Mouse (Mus musculus) forebrain, embryonic 14.5 days (tissue): Measurements from ENCODE around the gene Pde4dip. TPM values are rescaled to one million over a fixed set of nuclear protein-coding genes. Genes with fewer than 3 reads are reported as not detected.

ENCODE experiments used
- ATAC-seq: fragments of 200-750 bp; cut with Nextera tagmentation; 2 replicates; pipeline ENCODE4 v1.8.0; 2017; ENCODE audit warnings: mild to moderate bottlenecking, moderate library complexity
- DNase-seq: peaks from one replicate; pipeline ENCODE4 v3.0.0-alpha.2; 2015; ENCODE audit warnings: low spot score
- H3K27ac ChIP-seq: fragments of 300-500 bp; sonication (generic); 2 replicates; pipeline ENCODE4 v1.5.1; 2014; ENCODE audit warnings: low read depth, mild to moderate bottlenecking, control low read depth, low read length, moderate library complexity
- H3K27me3 ChIP-seq: fragments of 300-500 bp; sonication (generic); replicated peaks from 2 replicates; pipeline ENCODE4 v1.6.1; 2014; ENCODE audit warnings: low read length, control low read depth, mixed read lengths; ENCODE audit not compliant: control insufficient read depth, insufficient read depth
- H3K36me3 ChIP-seq: fragments of 300-500 bp; sonication (generic); 2 replicates; pipeline ENCODE4 v1.6.1; 2014; ENCODE audit warnings: low read length, control low read depth; ENCODE audit not compliant: control insufficient read depth, insufficient read depth
- H3K4me1 ChIP-seq: fragments of 300-500 bp; sonication (generic); 2 replicates; pipeline ENCODE4 v1.6.1; 2014; ENCODE audit warnings: antibody characterized with exemption, low read length, control low read depth; ENCODE audit not compliant: control insufficient read depth, insufficient read depth
- H3K4me2 ChIP-seq: fragments of 300-500 bp; sonication (generic); 2 replicates; pipeline ENCODE4 v1.6.1; 2014; ENCODE audit warnings: mild to moderate bottlenecking, control low read depth, low read length
- H3K4me3 ChIP-seq: fragments of 300-500 bp; sonication (generic); 2 replicates; pipeline ENCODE4 v1.5.1; 2014; ENCODE audit warnings: low read depth, low read length, control low read depth
- H3K9ac ChIP-seq: fragments of 300-500 bp; sonication (generic); 2 replicates; pipeline ENCODE4 v1.6.1; 2014; ENCODE audit warnings: mild to moderate bottlenecking, low read length, control low read depth, moderate library complexity
- H3K9me3 ChIP-seq: fragments of 300-500 bp; sonication (generic); replicated peaks from 2 replicates; pipeline ENCODE4 v1.6.1; 2016; ENCODE audit warnings: low read length, control low read depth, mixed read lengths; ENCODE audit not compliant: control insufficient read depth
- whole genome bisulfite sequencing: fragments of 180-500 bp; shearing (Covaris S2); extraction: QIAGEN DNeasy Blood & Tissue Kit; methylation state at CpG from one replicate; pipeline ENCODE4 v1.1.7; 2014; 5-methylcytosine and 5-hydroxymethylcytosine counted together
- polyA plus RNA-seq: library from polyadenylated mRNA; unstranded; fragments of >200 nt; fragmentation: Nextera tagmentation; extraction: Ambion mirVana; gene quantifications from 2 replicates; pipeline ENCODE4 v1.2.1, GENCODE M21; 2014

The Pde4dip gene
- polyA plus RNA-seq, 1 experiment from 2014 or later, result 50.6 TPM

DNA sequence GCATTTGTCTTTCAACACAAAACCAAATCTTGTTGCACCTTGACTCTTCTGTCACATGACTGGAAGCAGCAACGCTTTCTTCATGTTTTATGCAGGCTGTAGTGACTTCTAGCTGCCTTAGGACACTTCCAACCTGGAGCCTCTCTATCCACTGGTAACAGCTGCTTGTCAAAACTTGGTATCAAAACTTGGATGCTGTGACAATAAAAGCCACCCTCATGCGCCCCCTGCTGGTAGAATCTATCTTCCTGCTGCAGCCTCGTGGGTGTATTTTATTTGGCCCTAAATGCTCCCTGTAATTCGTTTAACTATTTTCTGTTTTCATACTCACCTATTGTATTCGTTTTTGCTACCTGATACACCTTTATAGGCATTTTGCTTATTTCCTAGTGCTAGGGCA lies 9.3 kb downstream of the Pde4dip start:
- Histone ChIP-seq H3K4me2 (no peak overlapping the region), H3K27ac (no peak overlapping the region), H3K4me1 (no peaks in the 10 kb centered on the region), H3K27me3 (no peaks in the 10 kb centered on the region), H3K9me3 (no peaks in the 10 kb centered on the region), H3K36me3 (no peaks in the 10 kb centered on the region), H3K4me3 (no peak overlapping the region), H3K9ac (no peak overlapping the region)
- 0 out of 2 replicates have a peak, but pooled peaks have one; percentile 23 for ATAC-seq
- peak; percentile 84 for DNase-seq
- 15% methylated on average over 5 of the region's 5 CpGs for WGBS

DNA sequence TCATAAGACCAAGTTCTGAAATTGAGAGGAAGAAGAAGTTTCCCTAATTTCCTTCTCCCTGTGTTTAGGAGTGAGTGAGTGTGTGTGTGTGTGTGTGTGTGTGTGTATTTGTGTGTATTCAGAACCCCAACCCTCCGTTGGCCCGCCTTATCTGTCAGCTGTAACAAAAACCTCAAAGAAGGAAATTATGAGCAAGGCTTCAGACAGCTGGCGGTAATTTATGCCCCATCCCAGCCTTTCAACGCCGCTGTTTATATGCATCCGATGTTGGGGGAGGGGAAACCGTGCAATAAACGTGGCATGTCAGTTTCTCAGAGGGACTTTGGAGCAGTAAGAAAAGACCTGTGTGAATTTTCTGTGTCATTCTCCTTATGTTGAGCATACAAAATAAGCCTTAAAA lies 12.2 kb downstream of the Pde4dip start:
- no peaks in the 10 kb centered on the region for H3K4me1 ChIP-seq
- H3K27me3 ChIP-seq, result no peaks in the 10 kb centered on the region
- WGBS, result 47% methylated on average over 8 of the region's 8 CpGs
- H3K27ac ChIP-seq, result no peak overlapping the region
- H3K4me2 ChIP-seq, result no peak overlapping the region
- peak; percentile 46; the same call in 1 of the 2 replicates for ATAC-seq
- DNase-seq, result peak; percentile 62
- no peak overlapping the region for H3K4me3 ChIP-seq
- no peaks in the 10 kb centered on the region for H3K36me3 ChIP-seq
- no peak overlapping the region for H3K9ac ChIP-seq
- H3K9me3 ChIP-seq, result no peaks in the 10 kb centered on the region

DNA sequence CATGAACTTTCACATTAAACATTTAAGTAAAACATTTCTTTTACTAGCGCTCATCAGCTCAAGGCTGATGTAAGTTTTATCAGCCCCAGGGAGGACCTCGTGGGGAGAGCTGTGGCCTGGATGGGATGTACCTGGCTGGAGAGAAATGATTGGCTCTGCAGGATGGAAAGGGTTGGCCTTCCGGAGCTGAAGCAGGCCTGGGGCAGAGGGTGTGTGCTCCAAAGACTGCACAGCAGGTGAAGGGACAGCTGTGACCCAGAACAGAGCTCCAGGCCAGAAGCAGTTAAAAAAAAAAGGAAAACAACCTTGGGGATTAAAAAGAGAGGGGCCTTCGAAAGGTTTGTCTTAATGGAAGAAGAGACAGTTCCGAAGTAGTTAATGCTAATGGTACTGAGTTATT lies 13.7 kb downstream of the Pde4dip start:
- no peaks in the 10 kb centered on the region for H3K4me1 ChIP-seq

DNA sequence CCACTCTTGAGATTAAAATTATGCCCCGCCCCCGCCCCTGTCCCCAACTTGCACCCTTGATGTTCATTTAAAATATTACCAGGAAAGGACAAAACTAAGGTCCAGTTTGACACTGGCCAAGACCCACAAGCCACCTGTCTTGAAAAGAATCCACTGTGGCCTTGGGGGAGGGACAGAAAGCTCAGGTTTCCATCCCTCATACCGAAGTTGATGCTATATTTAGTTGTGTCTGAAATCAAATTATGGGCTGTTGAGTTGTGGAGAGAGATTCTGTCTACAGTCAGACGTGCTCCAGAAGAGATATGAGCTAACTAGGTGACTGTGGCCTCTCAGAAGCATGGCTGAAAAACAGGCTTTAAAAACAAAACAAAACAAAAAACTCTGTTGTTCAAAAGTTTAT lies 18.8 kb downstream of the Pde4dip start:
- Histone ChIP-seq H3K36me3 (no peaks in the 10 kb centered on the region), H3K4me1 (peaks cover 5% of the 10 kb centered on the region; the same call in 1 of the 2 replicates), H3K4me3 (no peak overlapping the region), H3K27me3 (0 out of 2 replicates have a peak, but pooled peaks cover 3% of the 10 kb centered on the region), H3K9me3 (no peaks in the 10 kb centered on the region), H3K27ac (no peak overlapping the region), H3K9ac (no peak overlapping the region), H3K4me2 (no peak overlapping the region)
- WGBS, result 88% methylated on average over 4 of the region's 4 CpGs
- ATAC-seq (no peak), DNase-seq (no peak)

More for the DNA sequence above, 13.7 kb downstream of the Pde4dip start:
- Histone ChIP-seq H3K9me3 (no peaks in the 10 kb centered on the region), H3K9ac (no peak overlapping the region), H3K27me3 (no peaks in the 10 kb centered on the region), H3K4me2 (no peak overlapping the region), H3K27ac (no peak overlapping the region), H3K4me3 (no peak overlapping the region), H3K36me3 (no peaks in the 10 kb centered on the region)
- ATAC-seq (no peak), DNase-seq (no peak)
- WGBS, result 21% methylated on average over 5 of the region's 5 CpGs

DNA sequence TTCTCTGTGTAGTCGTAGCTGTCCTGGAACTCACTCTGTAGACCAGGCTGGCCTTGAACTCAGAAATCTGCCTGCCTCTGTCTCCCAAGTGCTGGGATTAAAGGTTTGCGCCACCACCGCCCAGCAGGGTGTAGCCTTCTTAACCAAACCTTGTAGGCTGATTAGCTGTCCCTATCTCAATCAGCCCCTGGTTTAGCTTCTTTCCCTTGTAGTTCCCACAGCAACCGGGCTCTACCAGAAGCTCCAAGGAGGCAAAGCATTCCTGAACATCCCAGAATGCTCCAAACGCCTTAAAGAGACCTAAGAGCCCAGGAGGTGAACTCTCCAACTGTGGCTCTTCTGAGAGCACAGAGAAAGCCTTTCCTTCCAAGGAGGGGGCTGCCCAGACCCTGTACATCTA lies 19.8 kb downstream of the Pde4dip start:
- Histone ChIP-seq H3K9ac (no peak overlapping the region), H3K4me2 (peak overlapping the region; percentile 96; the same call in 1 of the 2 replicates), H3K4me1 (peaks cover 5% of the 10 kb centered on the region; the same call in 1 of the 2 replicates), H3K27me3 (0 out of 2 replicates have a peak, but pooled peaks cover 3% of the 10 kb centered on the region), H3K4me3 (no peak overlapping the region), H3K36me3 (no peaks in the 10 kb centered on the region), H3K9me3 (no peaks in the 10 kb centered on the region), H3K27ac (no peak overlapping the region)
- ATAC-seq, result no peak
- 48% methylated on average over 5 of the region's 5 CpGs for WGBS
- no peak for DNase-seq

DNA sequence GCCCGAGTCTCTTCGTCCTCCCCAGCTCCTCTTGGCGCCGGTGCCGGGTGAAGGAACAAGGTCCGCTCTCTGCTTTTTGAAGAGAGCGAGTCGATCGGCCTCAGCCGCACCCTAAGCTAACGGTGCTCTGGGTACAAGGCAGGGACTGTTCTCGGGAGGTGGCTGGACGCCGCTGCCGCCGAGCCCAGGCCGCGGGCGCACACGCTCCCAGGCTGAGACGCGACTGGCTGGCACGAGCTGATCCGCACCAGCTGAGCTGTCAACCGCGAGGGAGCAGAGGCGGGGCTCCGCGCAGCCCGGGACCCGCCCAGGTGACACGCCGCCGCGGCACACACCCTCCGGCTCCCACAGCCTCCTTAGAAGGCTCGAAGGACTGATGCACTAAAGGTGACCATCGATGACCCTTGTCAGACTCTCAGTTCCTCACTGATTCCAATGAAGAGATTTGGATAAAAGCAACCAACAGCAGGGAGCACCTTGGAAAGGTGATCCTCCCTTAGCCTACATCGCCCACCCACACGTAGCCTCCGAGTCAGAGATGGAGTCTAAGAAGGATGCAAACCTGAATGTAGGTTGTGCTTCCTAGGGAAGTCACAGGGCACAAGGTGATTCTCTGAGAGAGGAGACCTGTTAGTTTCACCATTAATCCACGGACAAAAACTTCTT lies 20.4 kb downstream of the Pde4dip start:
- H3K9ac ChIP-seq, result peak overlapping the region; percentile 71
- ATAC-seq (peak; percentile 95), DNase-seq (peak; percentile 80)
- no peaks in the 10 kb centered on the region for H3K36me3 ChIP-seq
- H3K4me2 ChIP-seq, result peak overlapping the region; percentile 96
- 0 out of 2 replicates have a peak, but pooled peaks cover 3% of the 10 kb centered on the region for H3K27me3 ChIP-seq
- no peaks in the 10 kb centered on the region for H3K9me3 ChIP-seq
- WGBS, result 3% methylated on average over 42 of the region's 42 CpGs
- peaks cover 5% of the 10 kb centered on the region; the same call in 1 of the 2 replicates for H3K4me1 ChIP-seq
- peak overlapping the region; percentile 54 for H3K4me3 ChIP-seq
- H3K27ac ChIP-seq, result no peak overlapping the region

DNA sequence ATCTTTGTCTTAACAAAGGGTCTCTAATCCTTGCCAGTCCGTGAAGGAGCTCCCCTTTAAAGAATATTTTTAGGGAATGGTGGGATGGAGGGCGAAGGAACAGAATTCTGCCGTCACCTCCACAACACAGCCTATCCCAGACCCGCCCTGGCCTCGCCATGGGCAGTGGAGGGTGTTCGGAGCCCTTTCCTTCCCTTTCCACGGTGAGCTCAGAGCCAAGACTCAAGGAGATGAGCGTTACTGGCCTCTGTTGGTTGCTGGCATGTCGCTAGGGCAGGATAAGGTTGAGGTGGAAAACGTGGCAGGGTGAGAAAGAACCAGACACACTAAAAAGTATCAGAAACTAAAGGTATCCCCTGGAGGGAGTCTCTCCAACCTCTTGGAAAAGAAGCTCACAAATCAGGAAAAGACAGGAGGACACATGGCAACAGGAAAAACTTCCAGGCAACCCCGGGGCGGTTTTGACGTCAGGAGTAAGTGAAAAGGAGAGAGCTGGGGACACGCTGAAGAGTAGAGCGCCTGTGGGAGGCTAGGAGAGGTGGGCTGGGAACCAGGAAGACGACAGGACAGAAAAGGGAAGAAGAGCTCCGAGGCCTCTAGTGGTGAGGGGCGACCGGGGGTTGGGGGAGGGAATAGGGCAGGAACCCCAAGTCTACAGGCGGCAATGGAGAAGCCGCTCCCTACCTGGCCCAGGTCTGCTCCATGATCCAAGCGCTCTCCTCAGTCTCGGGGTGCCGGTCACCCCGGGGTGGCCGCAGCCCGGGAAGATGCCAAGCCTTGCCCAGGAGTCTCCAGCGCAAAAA lies 21.1 kb downstream of the Pde4dip start:
- Histone ChIP-seq H3K4me2 (peak overlapping the region; percentile 96), H3K27ac (no peak overlapping the region), H3K36me3 (no peaks in the 10 kb centered on the region), H3K9ac (peak overlapping the region; percentile 71), H3K27me3 (0 out of 2 replicates have a peak, but pooled peaks cover 3% of the 10 kb centered on the region), H3K9me3 (no peaks in the 10 kb centered on the region), H3K4me3 (peak overlapping the region; percentile 54), H3K4me1 (peaks cover 5% of the 10 kb centered on the region; the same call in 1 of the 2 replicates)
- DNase-seq, result peak; percentile 21
- ATAC-seq, result peak; percentile 62
- WGBS, result 3% methylated on average over 27 of the region's 28 CpGs

DNA sequence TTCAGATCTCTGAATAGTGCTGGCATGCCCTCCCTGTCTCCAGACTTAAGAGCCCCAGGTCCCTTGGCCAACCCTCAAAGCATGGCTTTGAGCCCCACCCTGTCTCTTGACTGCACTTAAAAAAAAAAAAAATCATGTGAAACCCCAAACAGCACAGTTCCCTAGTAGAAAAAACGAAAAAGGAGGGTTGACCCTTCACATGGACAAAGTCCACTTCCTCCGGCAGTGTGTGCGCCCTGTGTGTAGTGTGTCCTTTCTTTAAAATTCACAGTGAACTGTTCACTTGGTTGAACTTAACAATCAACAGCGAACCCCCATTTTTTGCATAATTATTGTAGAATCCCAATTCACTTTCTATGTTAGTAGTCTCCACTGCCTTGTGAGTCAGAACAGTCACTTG lies 21.8 kb downstream of the Pde4dip start:
- DNase-seq (no peak), ATAC-seq (no peak)
- H3K9me3 ChIP-seq, result no peaks in the 10 kb centered on the region
- H3K27me3 ChIP-seq, result 0 out of 2 replicates have a peak, but pooled peaks cover 3% of the 10 kb centered on the region
- H3K4me3 ChIP-seq, result peak overlapping the region; percentile 54; the same call in 1 of the 2 replicates
- WGBS, result 58% methylated on average over 4 of the region's 4 CpGs
- H3K4me2 ChIP-seq, result peak overlapping the region; percentile 96
- peaks cover 5% of the 10 kb centered on the region; the same call in 1 of the 2 replicates for H3K4me1 ChIP-seq
- H3K27ac ChIP-seq, result no peak overlapping the region
- H3K9ac ChIP-seq, result no peak overlapping the region
- no peaks in the 10 kb centered on the region for H3K36me3 ChIP-seq
